Comparison of ENCODE assay signal across 11 mouse cellular contexts in the genomic region with DNA sequence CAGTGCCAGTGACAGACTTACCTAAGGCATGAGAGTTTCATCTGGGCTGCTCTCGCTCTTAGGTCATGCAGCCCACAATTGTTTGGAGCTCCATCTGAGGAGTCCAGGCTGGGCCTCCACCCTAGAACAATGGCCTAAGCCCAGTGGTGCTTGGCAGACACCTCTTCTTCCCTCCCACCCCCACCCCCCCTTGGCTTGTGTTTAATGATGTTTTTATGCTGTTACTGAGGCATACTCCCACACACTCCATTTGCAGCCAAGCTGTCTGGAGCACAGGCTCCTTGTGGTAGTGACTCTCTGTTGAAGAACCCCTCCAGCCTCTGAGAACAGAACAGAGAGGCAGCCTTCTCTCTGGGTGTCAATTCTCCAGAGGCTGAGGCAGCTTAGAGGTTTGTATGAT.
A peak's percentile ranks its signal among the peaks of the same experiment; 100 is the strongest.
DNase-seq lines count a peak whose midpoint lies in the region; TF ChIP-seq lines count a peak whose summit lies in the region.
"Had no signal": no experiment of that assay in that cellular context is flagged by ENCODE, and none has a peak within 500 bp of the region (broad histone marks: within the 10 kb centered on the region; RNA-seq: fewer than 3 reads in every experiment).

No protein-coding gene starts in this region.

- no peak overlapping the region for H3K27ac ChIP-seq in layer of hippocampus, adult 2 months
- H3K27ac ChIP-seq: liver, embryonic 15.5 days; midbrain, embryonic 13.5 days had no signal

- peak; percentile 35 to 53 for DNase-seq in layer of hippocampus, adult 2 months (ENCODE audit: low spot score in 2 of 2)
- DNase-seq in layer of hippocampus, postnatal 10 days (ENCODE audit: low spot score in 2 of 2): no peak
- peak; percentile 26 for DNase-seq in adipocyte (ENCODE audit: low spot score)
- DNase-seq in fibroblast of lung, adult 2 months (ENCODE audit: low read depth): peak; percentile 44
- peak; percentile 48 for DNase-seq in heart, postnatal 4 days
- DNase-seq in cerebellum, adult 9-11 months: no peak
- no peak for DNase-seq in spleen, adult 18-20 months
- DNase-seq: adrenal gland, postnatal 10 days; cerebellum, postnatal 14 days had no signal

- no peak overlapping the region for H3K4me3 ChIP-seq in layer of hippocampus, adult 2 months
- H3K4me3 ChIP-seq: liver, embryonic 15.5 days; midbrain, embryonic 13.5 days had no signal

- no peak for TF ChIP-seq CTCF in layer of hippocampus, adult 2 months (conservative IDR thresholded peaks at IDR 0.05)

Comparison
In these comparisons a context has a peak if more than half of its experiments do, and no peak if none do; other contexts are left out.
1. DNase-seq: peak in layer of hippocampus, adult 2 months (2 of 2), adipocyte (single experiment), fibroblast of lung, adult 2 months (single experiment) and heart, postnatal 4 days (single experiment); none in layer of hippocampus, postnatal 10 days (0 of 2), cerebellum, adult 9-11 months (single experiment) and spleen, adult 18-20 months (0 of 2).